Mouse (Mus musculus): Measurements from ENCODE around the gene Tectb.

DNA sequence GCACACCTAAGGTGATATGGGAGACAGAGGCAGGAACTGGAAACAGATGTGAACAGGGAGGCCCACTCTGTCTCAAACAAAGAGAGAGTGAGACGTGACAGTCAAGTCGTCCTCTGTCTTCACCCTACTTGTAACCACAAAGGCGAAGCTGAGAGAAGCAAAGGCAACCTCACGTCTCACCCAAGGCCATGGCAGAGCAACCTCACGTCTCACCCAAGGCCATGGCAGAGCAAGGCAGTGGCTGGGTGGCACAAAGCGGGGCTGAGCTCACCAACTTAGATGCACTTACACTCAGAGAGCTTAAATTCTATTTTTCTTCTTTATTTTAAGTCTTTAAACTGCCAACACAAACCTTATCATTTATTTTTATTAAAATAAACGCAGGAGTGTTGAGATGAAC, 23.5 kb upstream of the Tectb start:
- TF ChIP-seq CTCF (IDR thresholded peaks at IDR 0.05; ENCODE audit: low read depth) (no peak), EP300 (IDR thresholded peaks at IDR 0.05; ENCODE audit: low read depth) (no peak)

Measured in liver, embryonic 14.5 days (tissue).